Mouse (Mus musculus) forebrain, embryonic 12.5 days (tissue): ENCODE results near the gene Tsr1. TPM values are rescaled to one million over a fixed set of nuclear protein-coding genes. Genes with fewer than 3 reads are reported as not detected.

Source experiments
- ATAC-seq: fragments of 200-750 bp; cut with Nextera tagmentation; 2 replicates; pipeline ENCODE4 v1.8.0; 2017; ENCODE audit warnings: moderate TSS enrichment; ENCODE audit not compliant: low FRiP score
- H3K27ac ChIP-seq: fragments of 300-500 bp; sonication (generic); 2 replicates; pipeline ENCODE4 v1.5.1; 2016; ENCODE audit warnings: mild to moderate bottlenecking
- H3K27me3 ChIP-seq: fragments of 300-500 bp; sonication (generic); 2 replicates; pipeline ENCODE4 v1.6.1; 2016; ENCODE audit warnings: mild to moderate bottlenecking
- H3K36me3 ChIP-seq: fragments of 300-500 bp; sonication (generic); replicated peaks from 2 replicates; pipeline ENCODE4 v1.6.1; 2016; ENCODE audit warnings: mild to moderate bottlenecking
- H3K4me1 ChIP-seq: fragments of 300-500 bp; sonication (generic); 2 replicates; pipeline ENCODE4 v1.6.1; 2016
- H3K4me2 ChIP-seq: fragments of 300-500 bp; sonication (generic); 2 replicates; pipeline ENCODE4 v1.6.1; 2016; ENCODE audit warnings: mild to moderate bottlenecking, moderate library complexity
- H3K4me3 ChIP-seq: fragments of 300-500 bp; sonication (generic); replicated peaks from 2 replicates; pipeline ENCODE4 v1.5.1; 2016; ENCODE audit warnings: mild to moderate bottlenecking
- H3K9ac ChIP-seq: fragments of 300-500 bp; sonication (generic); 2 replicates; pipeline ENCODE4 v1.6.1; 2016; ENCODE audit warnings: mild to moderate bottlenecking
- H3K9me3 ChIP-seq: fragments of 300-500 bp; sonication (generic); 2 replicates; pipeline ENCODE4 v1.6.1; 2016
- WGBS: fragments of 180-500 bp; shearing (Covaris S2); methylation state at CpG from one replicate; pipeline ENCODE4 v1.1.7; 2016; 5-methylcytosine and 5-hydroxymethylcytosine counted together
- polyA plus RNA-seq: library from polyadenylated mRNA; unstranded; fragments of >200 nt; fragmentation: Nextera tagmentation; extraction: Ambion mirVana; gene quantifications from 2 replicates; pipeline ENCODE4 v1.2.1, GENCODE M21; 2016

Tsr1 gene
- polyA plus RNA-seq, 1 experiment from 2014 or later: 43.1 TPM

DNA sequence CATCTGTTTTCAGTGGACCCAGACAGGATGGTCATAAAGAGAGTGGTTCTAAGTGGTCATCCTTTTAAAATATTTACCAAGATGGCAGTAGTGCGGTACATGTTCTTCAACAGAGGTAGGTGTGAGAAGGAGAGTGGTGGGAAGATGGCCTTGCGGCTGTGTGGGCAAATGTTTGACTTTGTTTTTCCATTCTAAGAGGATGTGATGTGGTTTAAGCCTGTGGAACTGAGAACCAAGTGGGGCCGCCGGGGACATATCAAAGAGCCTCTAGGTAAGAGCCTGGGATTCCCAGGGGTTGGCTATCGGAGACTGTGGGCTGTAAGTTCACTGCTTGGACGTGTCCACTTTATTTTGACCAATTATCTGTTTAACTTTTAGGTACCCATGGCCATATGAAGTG is 10.0 kb downstream of the Tsr1 start:
- no peak overlapping the region for H3K4me3 ChIP-seq
- no peaks in the 10 kb centered on the region for H3K27me3 ChIP-seq
- no peaks in the 10 kb centered on the region for H3K9me3 ChIP-seq
- WGBS: 94% methylated on average over 6 of the region's 6 CpGs
- H3K27ac ChIP-seq: no peak overlapping the region
- H3K4me2 ChIP-seq: no peak overlapping the region
- no peak for ATAC-seq
- no peak overlapping the region for H3K9ac ChIP-seq
- no peaks in the 10 kb centered on the region for H3K4me1 ChIP-seq
- peaks cover 72% of the 10 kb centered on the region for H3K36me3 ChIP-seq

- ATAC-seq: no peak
- WGBS: 88% methylated on average over 12 of the region's 12 CpGs
- Histone ChIP-seq H3K4me3 (no peak overlapping the region), H3K4me1 (no peaks in the 10 kb centered on the region), H3K36me3 (peaks cover 63% of the 10 kb centered on the region), H3K9me3 (no peaks in the 10 kb centered on the region), H3K4me2 (no peak overlapping the region), H3K9ac (no peak overlapping the region), H3K27me3 (no peaks in the 10 kb centered on the region), H3K27ac (no peak overlapping the region)
Observed at GRCm38 (mm10) chr11:74908618-74909399, 10.9 kb downstream of the Tsr1 start.

DNA sequence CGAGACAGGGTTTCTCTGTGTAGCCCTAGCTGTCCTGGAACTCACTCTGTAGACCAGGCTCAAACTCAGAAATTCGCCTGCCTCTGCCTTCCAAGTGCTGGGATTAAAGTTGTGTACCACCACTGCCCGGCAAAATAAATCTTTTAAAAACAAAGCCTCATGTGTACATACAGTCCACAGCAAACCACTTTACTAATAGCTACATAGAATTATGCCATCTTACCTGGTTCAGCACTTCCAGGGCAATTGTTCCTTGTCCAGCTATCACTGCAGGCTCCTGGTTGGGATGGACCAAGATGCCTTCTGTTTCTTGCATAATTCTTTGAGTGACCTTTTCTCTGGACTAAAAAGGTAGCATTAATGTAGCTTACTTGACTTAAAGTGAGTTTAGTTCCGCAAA is 12.1 kb downstream of the Tsr1 start:
- Histone ChIP-seq H3K27me3 (no peaks in the 10 kb centered on the region), H3K4me3 (no peak overlapping the region), H3K4me1 (no peaks in the 10 kb centered on the region), H3K9ac (no peak overlapping the region), H3K36me3 (peaks cover 51% of the 10 kb centered on the region), H3K27ac (no peak overlapping the region), H3K4me2 (no peak overlapping the region), H3K9me3 (no peaks in the 10 kb centered on the region)
- WGBS: 94% methylated on average over 4 of the region's 4 CpGs
- ATAC-seq: no peak

- WGBS: 88% methylated on average over 3 of the region's 3 CpGs
- Histone ChIP-seq H3K27ac (no peak overlapping the region), H3K9me3 (no peaks in the 10 kb centered on the region), H3K27me3 (no peaks in the 10 kb centered on the region), H3K4me1 (no peaks in the 10 kb centered on the region), H3K36me3 (peaks cover 26% of the 10 kb centered on the region), H3K9ac (no peak overlapping the region), H3K4me2 (no peak overlapping the region), H3K4me3 (no peak overlapping the region)
- ATAC-seq: no peak
Observed at GRCm38 (mm10) chr11:74912492-74912891, 14.6 kb downstream of the Tsr1 start.

DNA sequence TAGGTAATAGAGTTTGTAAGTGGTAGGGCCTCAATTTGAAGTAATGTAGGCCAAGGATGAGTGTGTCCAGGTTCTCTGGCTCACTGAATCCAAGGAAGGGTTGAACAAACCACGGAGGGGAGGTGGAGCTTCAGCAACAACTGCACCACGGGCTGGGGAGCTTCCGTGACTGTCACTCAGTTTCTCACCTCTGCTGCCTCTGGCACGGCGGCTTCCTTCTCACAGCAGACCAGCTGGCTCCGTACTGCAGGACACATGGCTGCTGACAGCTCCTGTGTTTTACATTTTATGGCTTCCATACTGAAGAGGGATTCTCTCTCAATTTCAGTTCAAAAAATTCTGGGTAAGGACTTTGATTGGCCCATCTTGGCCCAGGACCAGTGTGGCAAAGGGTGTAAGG is 21.4 kb downstream of the Tsr1 start:
- H3K4me3 ChIP-seq: no peak overlapping the region
- H3K4me1 ChIP-seq: no peaks in the 10 kb centered on the region
- no peaks in the 10 kb centered on the region for H3K27me3 ChIP-seq
- H3K9ac ChIP-seq: no peak overlapping the region
- WGBS: 81% methylated on average over 6 of the region's 6 CpGs
- no peak overlapping the region for H3K4me2 ChIP-seq
- peaks cover 13% of the 10 kb centered on the region for H3K36me3 ChIP-seq
- ATAC-seq: no peak
- H3K9me3 ChIP-seq: no peaks in the 10 kb centered on the region
- H3K27ac ChIP-seq: no peak overlapping the region

DNA sequence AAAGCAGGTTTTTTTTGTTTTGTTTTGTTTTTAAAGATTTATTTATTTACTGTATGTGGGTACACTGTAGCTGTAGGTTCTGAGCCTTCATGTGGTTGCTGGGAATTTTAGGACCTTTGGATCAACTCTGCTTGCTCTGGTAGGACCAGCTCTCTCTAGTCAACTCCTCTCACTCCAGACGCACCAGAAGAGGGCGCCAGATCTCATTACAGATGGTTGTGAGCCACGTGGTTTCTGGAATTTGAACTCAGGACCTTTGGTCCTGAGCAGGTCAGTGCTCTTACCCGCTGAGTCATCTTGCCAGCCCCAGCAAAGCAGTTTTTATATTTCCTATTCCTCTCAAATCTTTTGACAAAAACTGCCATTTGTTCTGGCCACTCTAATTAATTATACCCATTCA is 26.3 kb downstream of the Tsr1 start:
- Histone ChIP-seq H3K36me3 (peaks cover 3% of the 10 kb centered on the region), H3K27ac (no peak overlapping the region), H3K4me3 (no peak overlapping the region), H3K4me1 (peaks cover 18% of the 10 kb centered on the region), H3K27me3 (no peaks in the 10 kb centered on the region), H3K9ac (no peak overlapping the region), H3K9me3 (no peaks in the 10 kb centered on the region), H3K4me2 (no peak overlapping the region)
- no peak for ATAC-seq
- 67% methylated on average over 4 of the region's 4 CpGs for WGBS

DNA sequence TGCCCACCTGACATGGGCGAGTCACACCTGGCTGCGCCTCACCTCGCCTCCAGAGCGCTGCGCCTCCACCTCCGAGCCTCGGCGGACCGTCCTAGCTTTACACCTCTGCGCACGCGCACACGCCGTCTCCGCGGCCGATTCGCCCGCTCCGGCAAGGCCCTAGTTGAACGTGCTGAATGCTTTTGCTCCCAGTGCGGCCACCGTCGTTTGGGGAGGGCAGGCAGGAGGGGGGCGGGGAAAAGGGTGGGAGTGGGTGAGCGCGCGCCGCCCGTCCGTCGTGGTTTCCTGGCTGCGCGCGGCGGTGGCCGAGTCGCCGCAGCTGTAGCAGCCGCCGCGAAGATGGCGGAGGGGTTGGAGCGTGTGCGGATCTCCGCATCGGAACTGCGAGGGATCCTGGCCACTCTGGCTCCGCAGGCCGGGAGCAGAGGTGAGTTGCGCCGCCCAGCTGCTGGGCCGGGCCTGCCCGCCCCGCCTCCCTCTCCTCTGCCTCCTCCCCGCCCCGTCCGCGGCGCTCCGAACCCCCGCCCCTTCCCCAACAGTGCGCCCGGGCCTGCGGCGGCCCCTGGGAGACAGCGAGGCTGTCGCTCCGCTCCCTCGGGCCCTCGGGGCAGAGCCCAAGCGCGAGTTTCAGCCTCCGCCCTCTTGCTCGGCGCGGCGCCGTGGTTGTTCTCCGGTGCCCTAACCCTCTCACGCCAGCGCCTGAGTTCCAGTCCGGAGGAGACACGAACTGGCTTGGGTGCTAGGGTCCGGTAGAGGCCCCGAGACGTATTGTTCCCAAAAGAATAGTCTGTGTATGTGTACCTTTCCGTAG is 27.9 kb downstream of the Tsr1 start, which contains the start of the genes Smg6 and Srr:
TSS of gene Smg6 (plus strand) at position 247 of the 811 bp plus-strand sequence.
TSS of gene Srr (minus strand) at position 372 of the 811 bp plus-strand sequence.
- WGBS: under 1% methylated on average over 69 of the region's 88 CpGs
- Histone ChIP-seq H3K9me3 (no peaks in the 10 kb centered on the region), H3K4me1 (peaks cover 18% of the 10 kb centered on the region), H3K4me2 (peak within 1 kb of the TSS; percentile 71), H3K27me3 (no peaks in the 10 kb centered on the region), H3K36me3 (peaks cover 14% of the 10 kb centered on the region), H3K9ac (peak within 1 kb of the TSS; percentile 94), H3K27ac (peak within 1 kb of the TSS; percentile 98), H3K4me3 (peak within 1 kb of the TSS; percentile 88)
- ATAC-seq: peak; percentile 96

- H3K9ac ChIP-seq: peak overlapping the region; percentile 94
- peaks cover 20% of the 10 kb centered on the region for H3K36me3 ChIP-seq
- H3K27me3 ChIP-seq: no peaks in the 10 kb centered on the region
- no peak for ATAC-seq
- 9% methylated on average over 11 of the region's 11 CpGs for WGBS
- H3K4me2 ChIP-seq: peak overlapping the region; percentile 71
- no peaks in the 10 kb centered on the region for H3K9me3 ChIP-seq
- peaks cover 18% of the 10 kb centered on the region for H3K4me1 ChIP-seq
- peak overlapping the region; percentile 88 for H3K4me3 ChIP-seq
- peak overlapping the region; percentile 98 for H3K27ac ChIP-seq
Observed at GRCm38 (mm10) chr11:74926388-74927005, 28.6 kb downstream of the Tsr1 start.

DNA sequence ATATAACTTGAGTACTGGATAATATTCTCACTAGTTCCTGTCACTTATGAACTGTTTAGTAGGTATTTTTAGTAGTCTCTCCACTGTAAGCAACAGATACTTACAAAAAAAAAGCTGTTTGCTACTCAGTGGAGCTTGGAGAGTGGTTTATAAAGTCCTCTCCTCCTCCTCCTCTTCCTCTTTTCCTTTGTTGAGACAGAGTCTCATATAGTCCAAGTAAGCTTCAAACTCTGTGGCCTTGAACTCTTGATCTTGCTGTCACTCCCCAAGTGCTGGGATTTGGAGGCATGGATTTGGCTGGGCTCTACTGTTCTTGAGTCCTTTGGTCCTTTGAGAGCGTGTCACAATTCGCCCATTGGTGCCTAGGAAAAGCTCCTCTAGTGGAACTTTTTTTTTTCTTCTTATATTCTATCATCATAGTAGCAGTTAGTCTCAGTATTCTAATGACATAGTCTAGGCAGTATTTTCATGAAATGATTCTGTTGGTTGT is 29.4 kb downstream of the Tsr1 start:
- no peaks in the 10 kb centered on the region for H3K9me3 ChIP-seq
- H3K36me3 ChIP-seq: peaks cover 25% of the 10 kb centered on the region
- peak overlapping the region; percentile 71 for H3K4me2 ChIP-seq
- ATAC-seq: no peak
- H3K4me3 ChIP-seq: no peak overlapping the region
- H3K9ac ChIP-seq: no peak overlapping the region
- WGBS: 96% methylated on average over 2 of the region's 2 CpGs
- peaks cover 18% of the 10 kb centered on the region for H3K4me1 ChIP-seq
- H3K27me3 ChIP-seq: no peaks in the 10 kb centered on the region
- H3K27ac ChIP-seq: no peak overlapping the region

DNA sequence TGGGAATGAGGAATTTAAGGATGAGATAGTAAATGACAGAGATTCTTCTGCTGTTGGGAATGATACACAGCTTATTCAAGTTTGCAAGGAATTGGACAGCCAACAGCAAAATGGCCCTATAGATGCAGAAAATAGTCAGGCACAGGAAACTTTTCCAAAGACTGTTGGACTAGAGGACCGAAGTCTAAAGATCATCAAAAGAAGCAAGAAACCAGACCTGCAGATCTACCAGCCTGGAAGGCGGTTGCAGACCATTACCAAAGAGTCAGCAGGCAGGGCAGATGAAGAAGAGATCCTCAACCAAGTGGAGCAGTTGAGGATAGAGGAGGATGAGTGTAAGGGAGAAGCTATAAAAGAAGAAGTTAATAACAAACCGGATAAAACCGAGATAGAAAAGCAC is 31.2 kb downstream of the Tsr1 start:
- Histone ChIP-seq H3K27me3 (no peaks in the 10 kb centered on the region), H3K36me3 (peaks cover 42% of the 10 kb centered on the region), H3K9ac (no peak overlapping the region), H3K9me3 (no peaks in the 10 kb centered on the region), H3K4me1 (peaks cover 18% of the 10 kb centered on the region), H3K4me3 (no peak overlapping the region), H3K4me2 (no peak overlapping the region), H3K27ac (no peak overlapping the region)
- 96% methylated on average over 4 of the region's 4 CpGs for WGBS
- ATAC-seq: no peak

DNA sequence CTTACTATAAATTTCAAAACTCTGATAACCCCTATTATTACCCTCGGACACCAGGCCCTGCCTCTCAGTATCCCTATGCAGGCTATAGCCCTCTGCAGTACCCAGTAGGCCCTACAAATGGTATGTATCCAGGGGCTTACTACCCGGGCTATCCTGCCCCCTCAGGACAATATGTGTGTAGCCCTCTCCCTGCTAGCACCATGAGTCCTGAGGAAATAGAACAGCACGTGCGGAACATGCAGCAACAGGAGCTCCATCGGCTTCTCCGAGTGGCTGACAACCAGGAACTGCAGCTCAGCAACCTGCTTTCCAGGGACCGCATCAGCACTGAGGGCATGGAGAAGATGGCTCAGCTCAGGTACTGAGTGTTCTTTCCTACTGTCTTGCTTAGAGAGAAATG is 32.5 kb downstream of the Tsr1 start:
- Histone ChIP-seq H3K9me3 (no peaks in the 10 kb centered on the region), H3K4me2 (no peak overlapping the region), H3K27me3 (no peaks in the 10 kb centered on the region), H3K4me1 (peaks cover 13% of the 10 kb centered on the region), H3K36me3 (peaks cover 55% of the 10 kb centered on the region), H3K9ac (no peak overlapping the region), H3K4me3 (no peak overlapping the region), H3K27ac (no peak overlapping the region)
- ATAC-seq: no peak
- 93% methylated on average over 7 of the region's 7 CpGs for WGBS

- Histone ChIP-seq H3K9ac (no peak overlapping the region), H3K27ac (no peak overlapping the region), H3K4me1 (no peaks in the 10 kb centered on the region), H3K36me3 (peaks cover 42% of the 10 kb centered on the region), H3K4me2 (no peak overlapping the region), H3K27me3 (no peaks in the 10 kb centered on the region), H3K4me3 (no peak overlapping the region), H3K9me3 (no peaks in the 10 kb centered on the region)
- ATAC-seq: no peak
- WGBS: 89% methylated on average over 3 of the region's 3 CpGs
Observed at GRCm38 (mm10) chr11:74946348-74946747, 48.5 kb downstream of the Tsr1 start.
